Mouse (Mus musculus) CD4-positive, CD25-positive, alpha-beta regulatory T cell, adult 4 months (primary cell): Measurements from ENCODE around the gene Trmt2a. TPM values are rescaled to one million over a fixed set of nuclear protein-coding genes. Genes with fewer than 3 reads are reported as not detected.

Source experiments
- ATAC-seq: one replicate; pipeline ENCODE4 v1.8.0; 2017
- polyA plus RNA-seq, 2 experiments: library from polyadenylated mRNA; unstranded; fragments of 100-300 nt; shearing (Covaris generic); gene quantifications; one replicate each; pipeline ENCODE4 v1.2.1; 2017

Gene Trmt2a
- polyA plus RNA-seq, 2 experiments from 2014 or later: 42.2 to 67.6 TPM

DNA sequence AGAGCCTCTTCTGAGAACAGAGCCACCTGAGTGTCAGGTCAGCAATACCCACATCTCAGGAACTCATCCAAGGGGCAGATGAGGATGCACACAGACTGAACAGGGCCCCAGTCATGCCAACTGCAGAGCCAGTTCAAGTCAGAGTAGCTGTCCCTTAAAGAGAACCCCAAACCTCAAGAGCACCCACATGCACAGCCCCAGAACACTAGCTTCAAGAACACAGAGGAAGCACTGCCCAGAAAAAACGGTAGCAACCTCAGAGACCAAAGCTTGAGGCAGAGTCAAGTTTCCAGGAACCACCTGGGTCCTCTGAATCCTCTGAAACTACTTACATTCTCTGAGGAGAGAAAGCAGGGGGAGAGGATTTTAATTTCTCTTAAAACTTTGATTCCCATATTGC, 15.0 kb upstream of the Trmt2a start:
- ATAC-seq: no peak

DNA sequence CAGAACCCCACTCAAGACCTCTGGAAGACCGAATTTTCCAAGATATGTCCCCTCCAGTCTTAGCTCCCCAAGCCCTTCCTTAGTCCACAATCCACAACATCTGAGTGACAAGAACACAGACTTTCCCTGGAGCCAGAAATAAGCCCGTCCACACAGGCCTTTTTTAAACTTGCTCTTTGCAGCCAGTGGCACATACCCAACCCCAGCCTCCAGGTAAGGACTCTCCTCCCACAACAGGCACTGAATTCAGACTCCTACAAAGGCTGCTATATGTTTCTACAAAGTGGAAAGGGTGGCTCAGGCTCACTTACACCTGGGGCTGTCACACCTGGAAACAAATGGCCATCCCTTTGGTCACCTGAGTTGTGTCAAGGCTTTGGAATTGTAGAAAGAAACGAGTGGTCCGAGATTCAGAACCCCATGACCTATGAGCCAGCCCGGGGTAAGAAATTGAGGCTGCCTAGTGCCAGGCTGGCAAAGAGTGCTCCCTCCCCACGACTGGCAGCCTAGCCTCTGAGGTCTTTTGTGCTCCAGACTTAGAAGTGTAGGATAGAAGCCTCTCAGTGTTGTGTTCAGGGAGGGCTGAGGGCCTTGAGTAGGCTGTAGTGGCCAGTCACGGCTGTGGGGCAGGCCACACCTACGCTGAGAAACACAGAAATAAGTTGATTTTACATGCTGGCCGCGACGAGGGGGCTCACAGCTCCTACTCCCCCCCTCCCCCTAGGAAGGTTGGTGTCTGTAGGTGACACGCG, 14.4 kb upstream of the Trmt2a start:
- peak; percentile 2 for ATAC-seq

GRCm38 (mm10) chr16:18234671-18235388, 13.6 kb upstream of the Trmt2a start, which contains the start of gene Zdhhc8:
Gene Zdhhc8 (minus strand): TSS chr16:18235136.
- peak; percentile 65 for ATAC-seq

- peak; percentile 47 for ATAC-seq
Measured at GRCm38 (mm10) chr16:18235389-18236065, 13.0 kb upstream of the Trmt2a start.

- ATAC-seq: no peak
Measured at GRCm38 (mm10) chr16:18236676-18237501, 11.6 kb upstream of the Trmt2a start.

- no peak for ATAC-seq
Measured at GRCm38 (mm10) chr16:18241581-18241980, 6.9 kb upstream of the Trmt2a start.

- peak; percentile 4 for ATAC-seq
Measured at GRCm38 (mm10) chr16:18247521-18248399, 719 bp upstream of the Trmt2a start.

DNA sequence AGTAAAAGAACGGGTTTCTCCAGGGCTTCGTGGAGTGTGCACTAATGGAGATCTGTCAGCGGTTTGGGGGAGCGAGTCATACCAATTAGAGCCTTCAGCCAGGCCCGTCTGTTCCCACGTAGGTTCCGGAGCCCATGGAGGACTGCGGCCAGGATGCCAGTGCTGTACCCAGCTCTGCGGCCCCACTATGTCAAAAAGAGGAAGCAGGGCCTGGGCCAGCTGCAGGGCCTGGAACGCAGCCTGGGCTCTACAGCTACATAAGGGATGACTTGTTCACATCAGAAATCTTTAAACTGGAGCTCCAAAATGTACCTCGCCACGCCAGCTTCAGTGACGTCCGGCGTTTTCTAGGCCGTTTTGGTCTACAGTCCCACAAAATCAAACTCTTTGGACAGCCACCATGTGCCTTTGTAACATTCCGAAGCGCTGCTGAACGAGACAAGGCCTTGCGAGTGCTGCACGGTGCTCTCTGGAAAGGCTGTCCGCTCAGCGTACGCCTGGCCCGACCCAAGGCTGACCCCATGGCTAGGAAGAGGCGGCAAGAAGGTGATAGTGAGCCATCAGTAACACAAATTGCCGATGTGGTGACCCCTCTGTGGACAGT, 987 bp downstream of the Trmt2a start:
- peak; percentile 16 for ATAC-seq

DNA sequence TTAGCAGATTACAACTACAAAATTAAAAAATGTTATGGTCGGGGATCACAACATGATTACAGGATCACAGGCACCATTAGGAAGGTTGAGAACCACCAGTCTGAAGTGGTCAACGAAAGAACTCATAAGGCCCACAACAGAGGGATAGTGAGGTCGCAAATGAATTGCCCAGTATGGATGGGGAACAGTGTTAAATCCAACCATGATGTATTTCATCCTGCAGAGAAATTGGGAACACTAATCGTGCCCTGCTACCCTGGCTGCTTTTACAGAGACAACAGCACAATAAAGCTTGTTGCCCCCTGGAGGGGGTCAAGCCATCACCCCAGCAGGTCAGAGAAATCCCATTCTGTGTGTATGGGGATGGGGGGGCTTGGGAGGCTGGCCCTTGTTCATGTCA, 1.8 kb downstream of the Trmt2a start:
- no peak for ATAC-seq

GRCm38 (mm10) chr16:18250828-18251790, 2.6 kb downstream of the Trmt2a start:
- no peak for ATAC-seq

GRCm38 (mm10) chr16:18252736-18253135, 4.3 kb downstream of the Trmt2a start:
- no peak for ATAC-seq

DNA sequence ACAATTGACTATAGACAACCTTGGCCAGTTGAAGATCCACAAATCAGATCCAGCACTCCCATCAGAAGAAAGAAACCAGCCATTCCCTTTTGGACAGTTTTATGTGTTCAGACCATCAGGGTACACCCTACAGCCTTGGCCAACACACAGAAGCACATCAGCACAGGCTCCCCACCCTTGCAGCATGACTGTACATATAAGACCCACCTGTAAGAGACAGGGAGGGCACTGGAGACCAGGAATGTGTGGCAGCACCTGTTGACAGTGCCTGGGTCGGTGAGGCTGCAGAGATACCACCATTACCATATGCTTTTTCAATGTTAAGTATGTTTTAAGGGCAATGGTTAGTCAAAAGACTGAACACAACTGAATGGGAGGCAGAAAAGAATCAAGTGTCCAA, 5.4 kb downstream of the Trmt2a start:
- ATAC-seq: no peak

DNA sequence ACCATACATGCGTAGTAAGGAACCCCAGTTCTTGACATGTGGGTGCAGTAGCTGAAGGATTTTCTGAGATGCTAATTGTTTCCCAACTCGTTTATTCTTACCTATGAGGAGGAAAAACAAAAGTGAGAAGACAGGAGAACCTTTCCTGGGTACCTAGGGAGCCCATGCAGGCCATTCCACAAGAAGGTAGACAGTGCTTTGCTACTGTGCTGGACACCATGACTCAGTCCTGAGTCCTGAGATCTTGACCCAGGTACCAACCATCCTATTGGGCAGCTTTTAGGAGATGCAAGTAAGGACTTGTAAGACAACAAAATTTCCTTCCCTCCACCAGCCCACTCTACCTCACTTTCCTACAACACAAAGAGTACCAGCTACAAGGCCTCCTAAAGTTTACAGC, 9.7 kb downstream of the Trmt2a start, which contains the start of gene Gm49776:
TSS of gene Gm49776 (minus strand) at position 101 of the 400 bp plus-strand sequence.
- no peak for ATAC-seq

DNA sequence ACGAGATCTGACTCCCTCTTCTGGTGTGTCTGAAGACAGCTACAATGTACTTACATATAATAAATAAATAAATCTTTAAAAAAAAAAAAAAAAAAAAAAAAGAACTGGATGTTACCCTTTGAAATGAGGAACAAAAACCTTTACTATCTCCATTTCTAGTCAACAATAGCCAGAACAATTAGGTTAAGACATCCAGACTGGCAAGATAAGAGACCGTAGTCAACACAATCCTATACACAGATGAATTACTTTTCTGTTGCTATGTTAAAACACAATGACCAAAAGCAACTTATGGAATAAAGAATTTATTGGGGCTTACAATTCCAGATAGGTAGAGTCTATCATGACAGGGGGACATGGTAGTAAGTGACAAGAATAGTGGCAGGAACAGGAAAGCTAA, 16.5 kb downstream of the Trmt2a start:
- ATAC-seq: no peak

- ATAC-seq: no peak
Measured at GRCm38 (mm10) chr16:18268182-18268581, 19.7 kb downstream of the Trmt2a start.

DNA sequence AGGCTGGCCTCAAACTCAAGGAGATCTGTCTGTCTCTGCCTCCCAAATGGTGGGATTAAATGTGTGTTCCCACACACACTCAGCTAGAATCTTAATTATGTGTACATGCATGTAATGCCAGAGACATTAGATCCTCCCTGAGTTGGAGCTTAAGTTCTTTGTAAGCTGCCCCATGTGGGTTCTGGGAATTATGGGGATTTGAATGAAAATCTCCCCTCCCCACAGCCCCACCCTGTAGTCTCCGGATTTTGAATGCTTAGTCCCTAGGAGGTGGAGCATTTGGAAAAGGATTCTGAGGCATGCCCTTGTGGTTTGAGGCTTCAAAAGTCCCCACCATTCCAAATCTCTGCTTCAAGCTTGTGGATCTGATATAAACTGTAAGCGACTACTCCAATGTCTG, 26.7 kb downstream of the Trmt2a start:
- ATAC-seq: no peak

DNA sequence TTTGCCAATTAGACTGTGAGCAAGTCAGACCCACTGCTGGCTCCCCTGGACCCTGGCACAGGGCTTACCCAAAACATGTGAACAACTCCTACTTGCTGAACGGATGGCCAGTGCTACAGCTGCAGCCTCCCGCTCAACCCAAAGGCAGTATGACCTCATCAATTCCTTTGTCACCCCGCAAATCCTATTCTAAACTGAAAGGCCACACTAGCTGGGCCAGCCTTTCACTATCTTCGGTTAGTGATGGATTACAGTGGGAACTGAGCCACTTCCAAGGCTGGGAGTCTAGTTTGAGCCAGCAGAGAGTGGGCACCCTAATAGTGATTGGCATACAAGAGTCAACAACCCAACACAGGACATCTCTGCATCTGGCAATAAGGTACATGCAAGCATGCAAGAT, 39.7 kb downstream of the Trmt2a start:
- ATAC-seq: no peak

DNA sequence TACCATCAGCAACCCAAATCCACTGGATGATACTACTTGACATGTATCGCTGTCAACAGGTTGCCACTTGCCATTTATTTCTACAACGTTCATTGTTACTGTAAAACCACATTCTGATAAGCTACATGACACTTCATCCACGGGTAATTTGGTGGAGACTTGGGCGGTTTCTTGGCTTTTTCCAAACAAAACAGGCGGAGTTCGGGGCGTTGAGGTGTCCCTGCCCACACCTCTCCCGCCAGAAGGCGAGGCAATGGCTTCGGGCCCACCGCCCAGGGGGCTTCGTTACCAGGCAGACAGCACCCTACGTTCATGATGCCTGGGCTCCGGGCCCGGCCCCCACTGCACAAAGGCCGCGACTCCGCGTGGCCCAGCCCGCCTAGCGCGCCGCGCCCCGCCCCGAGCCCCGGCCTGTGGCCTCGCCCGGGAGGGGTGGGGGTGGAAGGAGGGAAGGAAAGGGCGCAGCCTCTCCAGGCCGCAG, 40.1 kb downstream of the Trmt2a start:
- peak; percentile 71 for ATAC-seq

- ATAC-seq: peak; percentile 96
Measured at GRCm38 (mm10) chr16:18289067-18289588, 40.6 kb downstream of the Trmt2a start, which contains the start of gene Dgcr8. Gene Dgcr8 (minus strand): TSS chr16:18289246.
